Mouse (Mus musculus) forebrain, embryonic 14.5 days (tissue): ENCODE data around the gene Ppp2ca. TPM values are rescaled to one million over a fixed set of nuclear protein-coding genes. Genes with fewer than 3 reads are reported as not detected.

ENCODE experiments used
- ATAC-seq: fragments of 200-750 bp; cut with Nextera tagmentation; 2 replicates; pipeline ENCODE4 v1.8.0; 2017; ENCODE audit warnings: mild to moderate bottlenecking, moderate library complexity
- DNase-seq: peaks from one replicate; pipeline ENCODE4 v3.0.0-alpha.2; 2015; ENCODE audit warnings: low spot score
- H3K27ac ChIP-seq: fragments of 300-500 bp; sonication (generic); 2 replicates; pipeline ENCODE4 v1.5.1; 2014; ENCODE audit warnings: low read depth, mild to moderate bottlenecking, control low read depth, low read length, moderate library complexity
- H3K27me3 ChIP-seq: fragments of 300-500 bp; sonication (generic); replicated peaks from 2 replicates; pipeline ENCODE4 v1.6.1; 2014; ENCODE audit warnings: low read length, control low read depth, mixed read lengths; ENCODE audit not compliant: control insufficient read depth, insufficient read depth
- H3K36me3 ChIP-seq: fragments of 300-500 bp; sonication (generic); 2 replicates; pipeline ENCODE4 v1.6.1; 2014; ENCODE audit warnings: low read length, control low read depth; ENCODE audit not compliant: control insufficient read depth, insufficient read depth
- H3K4me1 ChIP-seq: fragments of 300-500 bp; sonication (generic); 2 replicates; pipeline ENCODE4 v1.6.1; 2014; ENCODE audit warnings: antibody characterized with exemption, low read length, control low read depth; ENCODE audit not compliant: control insufficient read depth, insufficient read depth
- H3K4me2 ChIP-seq: fragments of 300-500 bp; sonication (generic); 2 replicates; pipeline ENCODE4 v1.6.1; 2014; ENCODE audit warnings: mild to moderate bottlenecking, control low read depth, low read length
- H3K4me3 ChIP-seq: fragments of 300-500 bp; sonication (generic); 2 replicates; pipeline ENCODE4 v1.5.1; 2014; ENCODE audit warnings: low read depth, low read length, control low read depth
- H3K9ac ChIP-seq: fragments of 300-500 bp; sonication (generic); 2 replicates; pipeline ENCODE4 v1.6.1; 2014; ENCODE audit warnings: mild to moderate bottlenecking, low read length, control low read depth, moderate library complexity
- H3K9me3 ChIP-seq: fragments of 300-500 bp; sonication (generic); replicated peaks from 2 replicates; pipeline ENCODE4 v1.6.1; 2016; ENCODE audit warnings: low read length, control low read depth, mixed read lengths; ENCODE audit not compliant: control insufficient read depth
- WGBS: fragments of 180-500 bp; shearing (Covaris S2); extraction: QIAGEN DNeasy Blood & Tissue Kit; methylation state at CpG from one replicate; pipeline ENCODE4 v1.1.7; 2014; 5-methylcytosine and 5-hydroxymethylcytosine counted together
- polyA plus RNA-seq: library from polyadenylated mRNA; unstranded; fragments of >200 nt; fragmentation: Nextera tagmentation; extraction: Ambion mirVana; gene quantifications from 2 replicates; pipeline ENCODE4 v1.2.1, GENCODE M21; 2014

Ppp2ca gene
- polyA plus RNA-seq, 1 experiment from 2014 or later, result 140 TPM

DNA sequence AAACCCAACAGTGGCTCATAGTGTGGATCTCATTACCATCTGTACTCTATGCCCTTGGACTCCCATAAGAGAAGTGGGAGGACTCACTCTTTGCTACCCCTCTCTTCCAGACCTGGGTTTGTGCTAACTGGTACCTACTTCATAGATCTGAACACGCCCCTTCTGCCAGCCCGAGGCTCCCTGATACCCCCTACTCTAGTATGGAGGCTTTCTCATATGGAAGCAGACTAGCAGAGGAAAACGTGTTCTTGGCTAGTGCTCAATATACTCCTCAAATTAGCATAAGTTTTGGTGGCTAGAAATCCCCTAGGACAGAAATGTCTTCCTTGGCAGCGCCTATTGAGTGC is 12.7 kb upstream of the Ppp2ca start:
- Histone ChIP-seq H3K27me3 (no peaks in the 10 kb centered on the region), H3K9ac (no peak overlapping the region), H3K4me2 (no peak overlapping the region)

DNA sequence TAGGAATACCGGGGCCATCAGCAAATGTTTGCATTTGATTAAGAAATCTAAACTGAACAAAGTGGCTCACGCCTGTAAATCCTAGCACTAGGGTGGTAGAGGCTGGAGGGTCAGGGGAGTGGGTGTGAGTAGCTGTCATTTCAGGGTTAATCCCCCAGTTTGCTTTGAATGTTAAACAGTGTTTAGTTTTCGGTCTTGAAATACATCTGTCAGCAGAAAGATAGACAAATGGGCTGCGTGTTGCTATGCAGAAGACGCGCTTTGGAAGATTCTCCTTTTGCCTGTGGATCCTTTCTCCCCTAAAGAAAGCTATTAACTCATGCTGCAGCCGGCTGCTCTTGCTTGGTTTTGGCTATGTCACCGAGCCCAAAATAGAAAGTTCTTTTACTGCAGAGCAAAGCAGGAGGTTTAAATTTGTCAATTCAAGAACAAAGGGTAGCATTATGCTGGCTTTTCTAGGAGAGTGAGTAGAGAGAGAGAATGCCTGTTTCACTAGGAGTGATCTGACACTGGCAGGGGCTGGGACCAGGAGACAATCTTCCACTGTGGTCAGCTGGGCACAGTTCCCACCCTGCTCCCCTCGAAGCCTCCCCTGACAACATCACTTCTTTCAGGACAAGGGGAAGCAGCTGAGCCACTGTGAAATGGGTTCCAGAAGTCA is 12.1 kb upstream of the Ppp2ca start:
- Histone ChIP-seq H3K9ac (peak overlapping the region; percentile 2; the same call in 1 of the 2 replicates), H3K27ac (peak overlapping the region; percentile 67), H3K27me3 (no peaks in the 10 kb centered on the region), H3K4me2 (no peak overlapping the region), H3K4me1 (peaks cover 10% of the 10 kb centered on the region), H3K4me3 (no peak overlapping the region), H3K36me3 (no peaks in the 10 kb centered on the region), H3K9me3 (no peaks in the 10 kb centered on the region)
- DNase-seq (peak; percentile 61), ATAC-seq (peak; percentile 68)
- WGBS, result 31% methylated on average over 9 of the region's 9 CpGs

More for the DNA sequence above, 12.7 kb upstream of the Ppp2ca start:
- Histone ChIP-seq H3K9me3 (no peaks in the 10 kb centered on the region), H3K4me1 (peaks cover 10% of the 10 kb centered on the region), H3K36me3 (no peaks in the 10 kb centered on the region), H3K27ac (peak overlapping the region; percentile 67), H3K4me3 (no peak overlapping the region)
- DNase-seq, result peak; percentile 57
- peak; percentile 61; the same call in 1 of the 2 replicates for ATAC-seq
- WGBS, result 54% methylated on average over 4 of the region's 4 CpGs

- Histone ChIP-seq H3K9ac (no peak overlapping the region), H3K36me3 (no peaks in the 10 kb centered on the region), H3K9me3 (no peaks in the 10 kb centered on the region), H3K4me3 (no peak overlapping the region), H3K4me2 (no peak overlapping the region), H3K27ac (no peak overlapping the region), H3K4me1 (peaks cover 10% of the 10 kb centered on the region), H3K27me3 (no peaks in the 10 kb centered on the region)
- ATAC-seq, result no peak
- WGBS, result 73% methylated on average over 8 of the region's 8 CpGs
- DNase-seq, result no peak
Measured at GRCm38 (mm10) chr11:52089291-52089690, 9.2 kb upstream of the Ppp2ca start.

DNA sequence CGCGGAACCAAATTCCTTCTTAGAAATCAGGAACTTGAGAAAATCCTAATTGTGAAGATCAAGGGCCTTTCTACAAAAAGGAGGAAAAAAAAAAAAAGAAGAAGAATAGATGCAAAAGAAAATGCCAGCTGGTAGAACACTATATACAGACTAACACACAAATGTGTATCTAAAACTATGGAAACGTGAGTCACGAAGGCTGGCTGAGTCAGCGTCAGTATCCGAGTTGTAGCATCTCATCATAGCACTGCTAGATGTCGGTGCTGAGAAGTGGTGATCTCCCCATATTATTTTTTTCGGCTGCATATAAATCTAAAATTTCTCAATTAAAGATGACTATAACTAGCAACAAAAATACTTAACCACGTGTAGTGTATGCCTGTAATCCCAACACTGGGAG is 7.2 kb upstream of the Ppp2ca start:
- no peak for ATAC-seq
- H3K9ac ChIP-seq, result no peak overlapping the region
- 90% methylated on average over 9 of the region's 9 CpGs for WGBS
- H3K9me3 ChIP-seq, result no peaks in the 10 kb centered on the region
- no peak for DNase-seq
- no peaks in the 10 kb centered on the region for H3K36me3 ChIP-seq
- H3K27me3 ChIP-seq, result no peaks in the 10 kb centered on the region
- H3K4me3 ChIP-seq, result no peak overlapping the region
- no peak overlapping the region for H3K4me2 ChIP-seq
- peaks cover 3% of the 10 kb centered on the region; the same call in 1 of the 2 replicates for H3K4me1 ChIP-seq
- H3K27ac ChIP-seq, result no peak overlapping the region

GRCm38 (mm10) chr11:52094568-52094967 is 3.9 kb upstream of the Ppp2ca start:
- 68% methylated on average over 5 of the region's 5 CpGs for WGBS
- no peak overlapping the region for H3K4me3 ChIP-seq

GRCm38 (mm10) chr11:52097016-52097415 is 1.5 kb upstream of the Ppp2ca start:
- no peak for DNase-seq
- Histone ChIP-seq H3K9me3 (no peaks in the 10 kb centered on the region), H3K4me2 (no peak overlapping the region), H3K36me3 (no peaks in the 10 kb centered on the region), H3K27me3 (no peaks in the 10 kb centered on the region), H3K27ac (no peak overlapping the region), H3K4me1 (peaks cover 21% of the 10 kb centered on the region), H3K4me3 (no peak overlapping the region), H3K9ac (no peak overlapping the region)
- WGBS, result 83% methylated on average over 3 of the region's 3 CpGs
- no peak for ATAC-seq

More at GRCm38 (mm10) chr11:52094568-52094967, 3.9 kb upstream of the Ppp2ca start:
- no peak for DNase-seq
- no peak overlapping the region for H3K27ac ChIP-seq
- no peak overlapping the region for H3K9ac ChIP-seq
- H3K27me3 ChIP-seq, result no peaks in the 10 kb centered on the region
- no peaks in the 10 kb centered on the region for H3K36me3 ChIP-seq
- H3K4me1 ChIP-seq, result peaks cover 6% of the 10 kb centered on the region
- H3K9me3 ChIP-seq, result no peaks in the 10 kb centered on the region
- no peak for ATAC-seq
- no peak overlapping the region for H3K4me2 ChIP-seq

DNA sequence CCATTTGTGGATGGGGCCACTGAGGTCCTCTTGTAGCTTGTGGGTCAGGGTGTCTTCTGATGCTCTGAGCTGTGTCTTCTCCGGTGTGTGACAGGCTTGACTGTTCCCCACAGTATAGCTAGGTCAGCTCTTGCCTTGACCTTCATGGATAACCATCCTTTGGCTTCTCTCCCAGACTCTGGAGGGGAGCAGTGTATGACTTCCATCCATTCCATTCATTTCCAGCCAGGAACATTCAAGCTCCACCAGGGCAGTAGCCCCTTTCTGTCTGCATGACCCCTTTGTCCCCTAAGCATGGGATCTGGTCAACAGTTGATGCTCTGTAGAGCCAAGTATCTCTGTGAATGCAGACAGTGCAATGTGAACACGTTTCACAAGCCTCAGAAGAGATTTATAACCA is 885 bp upstream of the Ppp2ca start:
- no peaks in the 10 kb centered on the region for H3K9me3 ChIP-seq
- no peak overlapping the region for H3K27ac ChIP-seq
- H3K4me1 ChIP-seq, result peaks cover 21% of the 10 kb centered on the region
- H3K36me3 ChIP-seq, result no peaks in the 10 kb centered on the region
- DNase-seq, result no peak
- H3K4me3 ChIP-seq, result no peak overlapping the region
- no peak overlapping the region for H3K9ac ChIP-seq
- no peaks in the 10 kb centered on the region for H3K27me3 ChIP-seq
- H3K4me2 ChIP-seq, result peak overlapping the region; percentile 80
- ATAC-seq, result no peak
- WGBS, result 80% methylated on average over 2 of the region's 2 CpGs

DNA sequence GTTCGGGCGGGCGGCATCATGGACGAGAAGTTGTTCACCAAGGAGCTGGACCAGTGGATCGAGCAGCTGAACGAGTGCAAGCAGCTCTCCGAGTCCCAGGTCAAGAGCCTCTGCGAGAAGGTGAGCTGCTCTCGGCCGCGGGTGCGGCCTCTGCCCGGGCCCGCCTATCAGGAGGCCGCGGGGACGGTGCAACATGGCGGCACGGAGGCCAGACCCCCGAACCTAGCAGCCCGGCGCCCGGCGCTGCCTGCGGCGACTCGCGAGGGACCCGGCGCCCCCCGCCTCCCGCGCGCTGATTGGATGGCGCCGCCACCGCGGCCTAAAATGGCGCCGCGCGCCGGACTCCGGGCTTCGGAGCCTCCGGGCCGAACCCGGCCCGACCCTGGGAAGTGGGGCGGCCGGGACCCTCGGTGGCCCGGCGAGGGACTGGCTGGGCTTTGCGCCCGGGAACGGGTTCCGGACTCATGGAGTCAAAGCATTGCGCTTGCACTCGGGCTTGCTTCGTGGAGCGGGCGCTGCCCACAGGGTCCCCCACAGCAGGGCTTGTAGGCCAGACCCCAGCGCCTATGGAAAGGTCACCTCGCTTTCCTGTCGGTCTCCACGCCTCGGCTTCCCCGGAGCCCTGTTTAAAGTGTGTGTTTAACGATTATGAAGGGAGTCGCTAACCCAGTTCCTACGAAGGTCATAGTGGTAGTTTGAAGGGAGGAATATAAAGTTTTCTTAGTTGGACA is 715 bp downstream of the Ppp2ca start:
- Histone ChIP-seq H3K4me1 (peaks cover 21% of the 10 kb centered on the region), H3K9ac (peak overlapping the region; percentile 98), H3K4me2 (peak overlapping the region; percentile 80), H3K4me3 (peak overlapping the region; percentile 98), H3K36me3 (no peaks in the 10 kb centered on the region), H3K27ac (peak overlapping the region; percentile 99), H3K9me3 (no peaks in the 10 kb centered on the region), H3K27me3 (no peaks in the 10 kb centered on the region)
- DNase-seq (peak; percentile 83), ATAC-seq (peak; percentile 85)
- WGBS, result under 1% methylated on average over 57 of the region's 72 CpGs

DNA sequence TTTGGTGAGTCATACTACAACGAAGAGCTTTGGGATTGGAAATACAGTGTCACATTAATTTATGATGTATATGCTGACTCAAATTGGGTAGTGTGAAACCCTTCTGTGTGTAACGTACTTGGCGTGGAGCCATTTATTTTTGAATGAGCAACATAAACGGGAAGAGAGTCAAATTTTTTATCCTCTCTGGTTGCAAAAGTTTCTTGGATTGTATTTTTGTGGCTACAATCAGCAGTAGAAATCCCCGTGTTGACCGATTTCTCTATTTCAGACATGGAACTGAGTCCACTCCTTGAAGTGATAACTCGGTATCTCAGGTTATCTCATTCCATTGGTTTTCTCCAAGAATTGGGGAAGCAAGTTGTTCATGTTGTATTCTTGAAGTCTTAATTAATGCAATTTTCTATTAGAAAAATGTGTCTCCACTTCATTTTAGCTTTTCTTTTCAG is 1.3 kb downstream of the Ppp2ca start:
- Histone ChIP-seq H3K27ac (no peak overlapping the region), H3K4me2 (peak overlapping the region; percentile 80), H3K27me3 (no peaks in the 10 kb centered on the region), H3K9ac (peak overlapping the region; percentile 98), H3K4me3 (peak overlapping the region; percentile 98), H3K9me3 (no peaks in the 10 kb centered on the region), H3K4me1 (peaks cover 21% of the 10 kb centered on the region), H3K36me3 (no peaks in the 10 kb centered on the region)
- 7% methylated on average over 7 of the region's 7 CpGs for WGBS
- ATAC-seq, result no peak
- DNase-seq, result no peak
